Mouse (Mus musculus) thymus, postnatal 25 days (tissue): Measurements from ENCODE around the gene Sdc4.

ENCODE experiments used
- DNase-seq: peaks from one replicate; pipeline ENCODE4 v3.0.0; 2022

The Sdc4 gene

DNA sequence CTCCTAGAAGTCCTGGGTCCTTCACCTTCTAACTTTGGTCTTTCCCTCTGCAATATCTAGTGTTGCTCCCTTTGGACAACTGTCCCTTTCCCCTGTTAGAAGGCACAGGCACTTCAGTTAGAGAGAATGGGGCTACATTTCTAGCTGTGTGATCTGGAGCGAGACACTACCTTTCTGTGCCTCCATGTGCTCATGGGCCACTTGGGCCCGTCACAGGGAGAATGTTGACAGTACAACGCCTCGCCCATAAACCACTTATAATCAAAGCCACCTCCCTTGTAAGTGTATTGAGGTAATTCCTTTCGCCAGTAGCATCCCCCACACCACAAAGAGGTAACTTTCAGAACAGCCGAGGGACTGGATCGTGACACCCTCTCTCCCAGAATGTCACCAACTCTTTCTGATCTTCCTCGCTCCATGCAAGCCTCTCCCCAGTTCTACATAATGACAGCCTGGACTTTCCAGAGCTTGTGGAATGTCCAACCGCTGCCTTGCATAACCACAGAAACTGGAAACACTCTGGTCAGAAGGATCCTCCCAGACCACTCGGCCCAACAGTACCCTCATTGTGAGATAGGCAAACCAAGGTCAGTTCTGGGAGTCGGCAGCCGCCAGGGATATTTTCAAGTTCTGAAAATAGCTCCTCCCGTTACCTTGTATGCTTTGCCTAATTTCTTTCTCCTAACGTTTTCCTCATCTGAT lies 5.8 kb upstream of the Sdc4 start:
- no peak for DNase-seq

DNA sequence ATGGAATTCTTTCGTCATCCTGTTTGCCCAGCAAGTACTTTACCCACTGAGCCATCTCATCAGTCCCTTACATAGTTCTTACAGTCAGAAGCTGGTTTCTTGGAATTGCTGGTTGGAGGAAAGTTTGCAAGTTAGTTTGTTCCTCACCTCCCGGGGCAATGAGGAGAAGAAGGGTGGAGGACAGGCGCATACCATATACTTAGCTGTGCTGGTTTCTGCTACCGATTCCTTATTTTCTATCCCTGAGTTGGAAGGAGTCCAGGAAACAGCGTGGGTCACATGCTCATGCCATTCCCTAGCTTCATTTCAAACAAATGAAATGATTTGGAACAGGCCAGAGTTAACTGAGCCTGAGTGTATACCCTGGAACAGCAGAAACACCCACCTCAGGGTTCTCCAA lies 5.2 kb upstream of the Sdc4 start:
- no peak for DNase-seq

DNA sequence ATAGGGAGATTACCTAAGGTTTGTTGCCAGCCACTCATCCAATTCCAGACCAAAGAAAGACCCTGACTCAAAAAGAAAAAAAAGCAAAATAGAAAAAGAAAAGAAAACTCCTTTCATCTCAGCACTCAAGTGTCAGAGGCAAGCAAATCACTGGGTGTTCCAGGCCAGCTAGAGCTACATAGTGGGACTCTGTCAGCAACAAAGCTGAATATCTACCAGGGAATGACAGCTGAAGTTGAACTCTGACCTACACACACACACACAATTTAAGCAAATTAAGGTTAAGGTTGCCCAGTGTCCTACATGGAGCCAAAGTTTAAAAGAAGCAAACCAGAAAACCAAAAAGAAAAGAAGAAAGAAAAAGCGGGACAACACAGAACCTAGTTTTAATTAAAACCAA lies 4.5 kb upstream of the Sdc4 start:
- no peak for DNase-seq

DNA sequence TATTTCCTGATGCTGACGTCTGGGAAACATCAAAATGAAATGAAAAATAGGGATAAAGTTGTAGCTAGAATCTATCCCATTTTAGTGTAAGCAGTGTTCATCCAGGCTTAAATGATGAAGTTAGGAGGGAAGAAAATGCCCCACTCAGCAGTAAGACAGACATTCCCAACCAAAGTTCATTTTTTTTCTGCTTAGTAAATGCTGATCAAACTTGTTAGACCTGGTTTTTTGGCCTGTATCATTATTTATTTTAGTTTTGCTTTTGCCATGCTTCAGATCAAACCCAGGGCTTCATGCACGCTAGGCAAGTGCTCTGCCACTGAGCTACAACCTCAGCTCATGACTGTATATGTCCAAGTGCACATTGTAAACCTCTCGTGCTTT lies 2.4 kb upstream of the Sdc4 start:
- DNase-seq: no peak

DNA sequence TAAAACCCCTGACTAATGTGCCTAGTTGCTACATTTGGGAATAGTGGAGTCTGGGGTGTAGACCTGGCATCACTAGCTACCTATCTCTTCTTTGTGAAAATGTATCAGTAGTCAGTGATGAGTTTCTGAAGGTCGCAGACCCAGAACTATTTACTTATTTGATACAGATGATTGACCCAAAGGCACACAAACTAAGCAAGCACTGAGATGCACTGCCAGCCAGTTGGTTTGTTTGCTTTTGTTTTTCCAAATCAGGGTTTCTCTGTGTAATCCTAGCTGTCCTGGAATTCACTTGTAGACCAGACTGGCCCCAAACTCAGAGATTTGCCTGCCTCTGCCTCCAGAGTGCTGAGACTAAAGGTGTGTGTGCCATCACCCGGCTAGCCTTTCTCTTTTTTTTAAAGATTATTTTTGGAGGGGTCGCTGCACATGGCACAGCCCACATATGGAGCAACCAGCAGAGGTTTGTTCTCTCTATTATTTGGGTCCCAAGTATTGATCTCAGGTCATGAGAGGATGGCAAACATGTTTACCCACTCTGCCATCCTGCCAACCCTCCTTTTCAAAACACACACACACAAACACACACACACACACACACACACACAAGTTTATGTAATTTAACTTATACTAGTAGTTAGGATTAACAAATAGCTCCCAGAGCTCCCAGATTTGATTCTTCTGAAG lies 1.9 kb upstream of the Sdc4 start:
- DNase-seq: no peak

DNA sequence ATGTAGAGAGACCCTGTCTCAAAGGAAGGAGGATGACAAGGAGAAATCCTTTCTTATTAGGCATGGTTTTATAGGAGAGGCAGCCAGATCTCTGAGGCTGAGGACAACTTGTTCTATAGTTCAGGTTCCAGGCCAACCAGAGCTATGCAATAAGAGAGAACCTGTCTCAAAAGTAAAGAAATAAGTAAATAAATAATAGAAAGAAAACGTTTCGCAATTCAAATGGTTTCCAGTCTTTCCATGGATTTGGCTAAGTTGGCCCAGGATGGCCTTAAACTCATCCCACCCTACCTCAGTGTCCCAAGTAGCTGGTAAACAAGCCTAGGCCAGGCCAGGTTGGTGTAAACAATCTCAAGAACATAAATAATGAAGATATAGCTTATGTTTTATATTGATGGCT lies 1.0 kb upstream of the Sdc4 start:
- no peak for DNase-seq

DNA sequence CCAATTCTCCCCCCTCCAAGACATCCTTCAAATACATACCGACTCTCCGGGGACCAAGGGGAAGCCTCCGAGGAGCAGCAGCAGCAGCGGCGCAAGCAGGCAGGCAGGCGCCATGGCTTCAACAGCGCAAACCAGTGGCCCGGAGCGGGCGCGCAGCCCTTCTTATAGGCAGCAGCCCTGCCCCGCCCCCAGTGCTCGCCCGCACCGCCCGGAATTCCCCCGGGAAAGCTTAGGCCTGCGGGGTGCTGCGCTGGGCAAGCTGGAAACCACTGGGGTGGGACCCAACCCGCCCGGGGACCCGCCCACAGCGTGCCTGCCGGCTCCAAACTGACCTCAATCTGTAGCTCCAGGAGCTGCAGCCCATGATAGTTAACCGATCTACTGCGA lies 643 bp downstream of the Sdc4 start:
- DNase-seq: peak; percentile 60

DNA sequence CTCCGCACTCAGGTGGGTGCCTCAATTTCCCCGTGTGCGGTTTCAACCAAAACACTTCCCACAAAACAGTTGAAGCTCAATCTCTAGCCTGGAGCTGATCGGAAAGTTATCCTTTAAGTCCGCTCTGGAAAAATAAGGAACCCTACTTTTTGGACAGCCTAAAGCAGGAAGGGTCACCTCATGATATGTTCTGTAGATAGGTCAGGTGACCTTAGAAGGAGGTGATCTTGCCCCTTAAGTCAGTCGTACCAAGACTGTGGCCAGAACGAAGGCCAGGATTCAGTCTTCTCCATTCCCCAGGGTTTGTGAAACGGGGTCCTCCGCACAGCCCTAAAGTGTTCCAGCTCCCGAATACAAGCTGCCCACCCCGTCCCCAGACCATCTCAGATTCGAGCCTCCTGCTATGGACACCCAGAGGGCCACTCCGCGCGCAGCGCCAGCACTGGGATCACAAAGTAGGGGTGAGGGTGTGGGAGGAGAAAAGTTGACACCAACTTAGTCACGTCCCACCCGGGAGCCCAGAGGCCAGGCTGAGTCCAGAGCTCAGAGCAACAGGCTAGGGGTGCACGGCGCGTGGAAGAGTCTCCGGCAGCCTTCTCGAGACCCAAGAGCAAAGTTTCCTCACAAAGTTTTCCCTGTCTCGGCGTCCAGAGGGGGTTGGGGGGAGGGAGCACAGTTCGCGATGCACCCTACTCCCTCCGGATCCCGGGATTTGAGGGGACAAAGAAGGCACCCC lies 1.2 kb downstream of the Sdc4 start:
- DNase-seq: no peak

DNA sequence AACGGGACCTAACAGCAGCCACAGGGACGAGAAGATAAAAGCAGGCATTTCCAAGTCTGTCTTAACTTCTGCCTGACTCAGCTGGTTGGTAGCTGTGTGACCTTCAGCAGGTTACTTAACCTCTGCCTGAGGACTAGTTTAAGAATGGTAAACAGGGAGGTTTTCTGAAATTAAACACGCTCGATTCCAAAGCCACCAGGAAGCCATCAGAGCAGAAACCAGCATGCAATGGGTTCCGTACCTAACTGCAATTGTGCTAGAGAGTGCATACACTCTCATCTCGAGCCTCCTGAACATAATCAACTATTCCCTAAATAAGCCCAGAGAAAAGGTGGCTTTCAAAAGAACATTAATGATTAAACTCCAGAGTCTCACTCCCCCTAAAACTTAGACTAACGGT lies 2.0 kb downstream of the Sdc4 start:
- DNase-seq: no peak

DNA sequence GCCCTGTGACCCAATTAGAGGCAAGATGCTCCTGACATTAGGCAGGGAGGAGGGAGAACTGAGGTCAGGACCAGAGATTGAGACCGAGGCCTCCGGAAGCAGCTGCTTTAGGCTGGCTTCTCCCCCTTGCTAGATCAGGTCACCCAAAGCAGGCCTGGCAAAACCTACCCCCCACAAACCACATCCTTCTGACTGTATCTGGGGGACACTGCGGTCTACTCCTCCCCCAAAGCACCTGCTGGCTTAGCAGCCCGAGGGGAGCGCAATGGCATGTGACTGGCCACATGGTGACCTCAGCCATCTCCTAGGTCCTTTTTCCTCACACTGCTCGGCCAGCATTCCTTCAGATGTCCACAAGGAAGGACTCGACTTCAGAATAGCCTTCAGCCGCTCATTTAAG lies 2.5 kb downstream of the Sdc4 start:
- peak; percentile 68 for DNase-seq

DNA sequence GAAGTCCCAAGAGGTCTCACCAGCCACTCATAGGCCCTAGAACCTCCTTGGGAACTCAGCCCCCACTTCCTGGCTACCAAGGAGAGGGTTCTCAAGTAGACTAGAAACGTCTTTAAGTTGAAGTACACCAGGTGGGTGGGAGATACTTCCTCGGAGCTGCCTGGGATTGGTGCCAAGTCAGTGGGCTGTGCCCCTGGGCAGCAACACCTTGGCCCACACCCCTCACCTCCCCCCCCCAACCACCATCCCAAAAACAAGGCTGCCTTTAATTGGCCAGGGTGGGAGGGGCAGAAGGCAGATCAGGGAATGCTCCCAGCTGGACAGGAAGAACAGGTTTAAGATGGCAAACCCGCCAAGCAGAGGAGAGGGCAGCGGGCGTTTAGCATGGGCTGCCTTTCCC lies 3.4 kb downstream of the Sdc4 start:
- DNase-seq: no peak

DNA sequence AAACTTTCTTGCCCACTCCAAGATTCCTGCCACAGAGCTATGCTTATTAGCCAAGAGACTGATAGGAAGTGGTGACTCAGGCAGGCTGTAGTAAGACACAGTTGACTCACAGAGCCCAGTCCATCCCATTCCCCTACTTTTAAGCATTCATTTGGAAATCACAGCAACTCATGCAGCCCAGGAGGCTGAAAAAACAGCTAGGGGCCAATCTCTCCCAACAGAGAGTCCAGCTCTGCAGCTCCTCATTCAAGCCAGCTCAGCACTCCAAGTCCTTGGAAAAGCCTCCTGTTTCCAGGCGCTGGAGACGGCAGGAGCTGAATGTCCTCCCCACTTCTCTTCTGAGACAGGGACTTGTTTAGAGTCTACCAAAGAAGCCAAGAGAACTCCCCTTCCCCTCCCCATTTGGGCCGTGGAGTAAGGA lies 4.7 kb downstream of the Sdc4 start:
- DNase-seq: no peak

DNA sequence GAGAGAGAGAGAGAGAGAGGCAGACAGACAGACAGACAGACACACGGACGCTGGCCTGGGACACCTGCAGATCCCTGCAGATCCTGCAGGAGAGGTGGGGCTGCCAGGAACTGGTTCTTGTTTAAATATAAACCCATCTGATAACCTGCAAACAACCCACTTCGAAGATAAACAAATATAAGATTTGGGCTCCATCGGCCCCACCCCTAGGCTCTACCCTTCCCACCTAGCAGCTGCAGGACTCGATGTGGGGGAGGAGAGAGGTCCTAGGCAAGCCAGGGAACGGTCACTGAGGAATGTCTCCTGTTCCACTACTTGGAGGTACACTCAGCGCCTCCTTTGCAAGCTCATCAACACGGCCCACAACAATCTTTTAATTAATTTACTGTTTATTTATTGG lies 5.4 kb downstream of the Sdc4 start:
- DNase-seq: no peak

DNA sequence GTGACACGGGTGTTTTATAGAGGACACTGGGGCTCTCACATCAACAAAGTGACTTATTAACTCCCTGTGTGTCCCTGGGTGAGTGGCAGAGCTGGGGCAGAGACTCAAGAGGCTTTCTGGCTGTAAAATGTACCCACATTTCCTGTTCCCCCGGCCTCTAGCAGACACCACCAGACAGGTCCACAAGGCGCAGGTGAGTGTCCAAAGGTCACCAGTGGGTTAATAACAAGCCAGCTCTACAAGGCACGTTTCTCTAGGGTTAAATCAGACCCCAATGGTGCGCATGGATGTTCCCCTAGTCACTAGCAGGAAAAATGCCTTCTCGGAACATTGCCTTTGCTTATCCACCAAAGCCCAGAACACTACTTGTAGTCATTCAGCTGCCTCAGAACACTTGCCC lies 6.0 kb downstream of the Sdc4 start:
- no peak for DNase-seq

DNA sequence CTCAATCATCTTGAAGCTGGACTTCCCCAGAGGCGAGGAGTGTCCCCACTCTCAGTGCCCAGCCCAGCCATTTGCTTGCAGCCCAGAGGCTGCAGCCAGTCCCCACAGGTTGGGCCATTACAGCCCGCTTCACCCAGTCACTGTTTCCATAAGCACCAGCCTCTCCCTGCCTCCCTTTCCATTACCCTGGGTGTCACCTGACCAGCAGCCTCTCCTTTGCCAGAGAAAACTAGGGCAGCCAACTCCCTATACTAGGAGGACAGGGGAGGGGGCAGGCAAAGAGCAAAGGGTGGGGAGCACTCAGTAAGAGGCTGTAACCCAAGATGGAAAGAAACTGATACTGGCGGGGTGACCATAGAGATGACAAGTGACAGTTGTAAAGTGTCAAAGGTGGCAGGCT lies 6.7 kb downstream of the Sdc4 start:
- DNase-seq: no peak

DNA sequence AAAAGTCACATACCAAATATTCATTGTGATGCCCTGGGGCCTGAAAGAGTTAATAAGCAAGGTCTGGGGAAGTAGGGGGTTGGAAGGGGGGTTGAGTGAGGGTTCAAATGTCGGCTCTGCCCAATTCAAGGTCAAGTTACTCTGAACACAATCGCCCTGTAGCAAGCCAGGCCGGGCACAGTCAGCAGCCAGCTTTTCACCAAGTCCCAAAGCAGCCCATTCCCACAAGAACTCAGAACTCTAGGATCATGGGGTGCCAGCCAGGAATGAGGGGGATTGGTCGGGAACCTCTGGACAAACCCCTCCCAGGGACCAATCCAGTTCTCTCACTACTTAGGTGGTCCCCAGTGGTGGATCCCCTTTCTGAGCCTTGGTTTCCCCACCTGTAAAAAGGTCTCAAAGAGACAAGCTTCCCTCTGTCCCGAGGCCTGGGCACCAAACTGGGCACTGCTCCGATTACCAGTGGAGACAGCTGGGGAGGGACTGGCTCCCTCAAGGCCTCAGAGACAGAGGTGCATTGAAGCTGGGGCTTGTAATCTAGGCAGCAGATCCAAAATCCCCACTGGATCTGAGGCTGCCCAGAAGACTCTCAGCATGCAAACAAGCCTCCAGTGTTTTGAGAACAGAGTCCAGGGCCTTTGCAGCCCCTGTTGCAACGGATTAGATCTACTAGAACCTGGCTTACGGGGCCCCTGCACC lies 7.3 kb downstream of the Sdc4 start:
- no peak for DNase-seq

DNA sequence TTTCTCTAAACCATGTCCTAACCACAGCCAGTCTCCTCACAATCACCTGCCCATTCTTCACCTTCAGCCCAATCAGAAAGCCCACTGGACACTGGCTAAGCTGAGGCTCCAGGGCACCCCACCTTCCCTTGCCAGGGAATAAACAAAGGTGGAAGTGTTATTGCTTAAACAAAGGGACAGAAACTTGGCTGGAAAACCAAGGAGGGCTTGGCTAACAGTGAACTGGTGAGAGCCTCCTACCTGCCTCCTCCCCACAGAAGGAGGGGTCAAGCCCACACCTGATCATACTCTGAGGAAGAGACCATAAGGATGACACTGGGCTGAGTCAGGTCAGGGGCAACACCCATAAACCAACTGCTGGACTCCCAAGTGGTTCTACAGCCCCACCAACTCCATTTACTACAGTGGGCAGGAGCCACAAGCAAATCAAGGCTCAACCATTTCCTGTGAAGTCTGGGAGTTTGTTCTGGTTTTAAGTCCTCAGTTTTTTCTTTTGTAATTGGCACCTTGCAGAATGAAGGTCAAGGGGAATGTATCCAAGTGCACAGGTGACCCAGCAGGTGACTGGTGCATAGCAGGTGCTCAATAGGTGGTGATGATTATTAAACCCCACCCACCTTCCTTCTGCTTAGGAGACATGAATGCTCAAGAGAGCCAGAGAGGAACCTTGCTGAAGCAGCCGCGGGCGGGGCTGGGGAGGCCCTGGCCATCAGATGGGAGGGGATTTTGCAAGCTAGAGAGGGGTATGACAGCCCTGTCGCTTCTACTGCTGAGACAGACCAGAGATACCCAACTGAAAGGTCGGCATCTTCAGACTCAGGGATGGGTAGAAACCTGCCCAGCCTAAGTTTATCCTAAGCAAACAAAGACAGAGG lies 8.2 kb downstream of the Sdc4 start:
- no peak for DNase-seq

DNA sequence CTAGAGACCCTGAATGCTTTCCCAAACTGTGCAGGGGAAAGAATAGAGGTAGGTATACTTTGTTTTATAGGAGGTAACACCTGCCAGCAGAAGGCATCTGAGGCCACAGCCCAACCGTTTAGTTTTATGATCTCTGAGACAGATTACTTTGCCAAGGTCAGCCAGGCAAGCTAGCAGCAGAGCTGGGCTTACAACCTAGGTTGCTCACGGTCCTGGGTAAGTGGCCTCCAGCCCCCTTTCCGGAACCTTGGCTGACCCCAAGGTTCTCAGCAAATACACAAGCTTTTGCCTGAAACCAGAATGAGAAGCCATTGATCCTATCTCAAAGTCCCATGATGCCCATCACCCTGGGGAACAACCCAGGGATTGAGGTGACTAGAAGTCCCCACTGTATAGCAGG lies 9.0 kb downstream of the Sdc4 start:
- no peak for DNase-seq

DNA sequence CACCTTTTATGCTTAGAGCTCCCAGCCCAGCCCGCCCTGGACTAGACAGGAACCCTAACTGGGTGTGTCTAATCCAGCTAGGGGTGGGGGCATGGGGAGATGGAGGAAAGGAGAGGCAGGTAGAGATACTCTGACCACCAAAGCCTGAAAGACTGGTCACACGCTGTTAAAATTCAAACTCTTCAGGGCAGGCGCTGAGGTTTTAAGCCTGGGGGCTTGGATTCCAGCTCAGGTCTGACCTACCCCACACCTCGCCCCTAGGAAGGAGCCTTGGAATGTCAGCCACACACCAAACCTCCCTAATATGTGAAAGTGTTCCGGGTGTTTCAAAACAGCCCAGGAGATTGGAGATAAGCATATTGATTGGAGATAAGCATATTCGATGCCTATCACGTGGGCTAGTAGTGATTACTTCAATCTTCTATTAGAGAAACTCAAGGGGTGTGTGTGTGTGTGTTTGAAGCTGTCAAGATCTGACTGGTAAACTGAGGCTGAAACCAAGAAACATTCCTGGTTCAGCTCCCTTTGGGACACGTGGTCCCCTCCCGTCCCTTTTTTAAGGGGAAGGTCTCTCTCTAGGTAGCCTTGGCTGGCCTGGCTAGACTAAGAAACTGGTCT lies 10.3 kb downstream of the Sdc4 start:
- DNase-seq: no peak

DNA sequence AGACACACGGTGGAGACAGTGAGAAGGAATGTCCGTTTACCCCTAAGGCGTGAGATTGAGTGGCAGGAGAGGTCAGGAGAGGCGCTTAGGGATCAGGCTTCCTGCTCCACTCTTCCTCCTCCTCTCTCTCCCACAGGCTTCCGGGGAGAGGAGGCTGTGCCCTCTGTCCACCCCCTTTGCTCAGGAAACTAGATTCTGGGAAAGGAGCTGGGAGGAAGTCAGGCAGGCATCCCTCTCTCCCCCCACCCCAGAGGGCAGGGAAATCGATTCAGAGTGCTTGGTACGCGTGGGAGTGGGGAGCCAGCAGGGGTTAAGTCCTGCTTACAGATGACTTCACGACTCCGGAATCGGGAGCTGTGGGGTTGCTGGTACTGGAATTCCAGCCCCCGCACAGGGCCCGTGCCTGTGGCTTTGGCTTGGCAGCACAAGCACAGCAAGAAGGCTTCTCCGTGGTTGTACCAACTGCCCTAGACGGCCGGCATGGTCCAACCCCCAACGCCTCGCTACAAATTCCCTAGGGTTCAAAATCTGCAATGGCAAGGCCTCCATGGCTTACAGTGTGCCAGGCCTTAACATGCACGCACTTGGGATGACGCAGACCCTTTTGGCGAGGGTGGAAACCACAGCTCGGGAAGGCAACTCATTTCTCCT lies 11.0 kb downstream of the Sdc4 start:
- no peak for DNase-seq

DNA sequence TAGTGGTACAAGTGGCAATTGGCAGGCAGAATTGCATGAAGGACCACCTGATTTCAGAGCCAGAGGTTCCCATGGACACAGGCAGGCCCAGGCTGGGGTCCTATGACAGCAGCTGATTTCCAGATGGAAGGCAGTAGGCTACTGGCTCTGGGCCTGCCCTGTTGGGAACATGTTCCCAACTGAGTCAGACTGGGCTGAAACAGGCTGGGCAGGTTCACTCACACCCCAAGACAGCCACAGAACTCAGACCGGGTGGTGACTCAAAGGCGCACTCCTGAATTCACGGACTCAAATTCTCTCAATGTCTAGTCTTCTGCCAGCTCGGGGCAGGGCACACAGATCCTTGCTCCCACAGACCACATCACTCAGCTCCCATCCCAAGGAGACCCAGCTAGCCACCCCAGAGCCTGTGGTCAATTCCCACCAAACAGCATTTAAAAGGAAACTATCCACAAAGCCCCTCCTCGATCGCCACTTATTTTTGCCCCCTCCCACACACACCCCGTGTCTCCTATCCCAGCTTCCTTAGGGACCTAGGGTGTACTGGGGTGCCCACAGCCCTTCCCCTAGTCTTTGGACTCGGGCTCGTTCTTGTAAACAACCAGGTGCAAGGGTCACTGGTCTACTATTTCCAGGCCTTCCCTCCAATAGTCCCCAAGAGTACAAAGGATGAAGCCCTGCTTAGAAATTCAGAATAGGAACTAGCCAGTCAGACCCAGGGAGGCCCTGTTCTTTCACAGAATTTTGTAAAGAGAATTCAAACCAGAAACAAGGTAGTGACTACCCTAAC lies 11.8 kb downstream of the Sdc4 start:
- no peak for DNase-seq
